Mouse (Mus musculus) c-Kit-positive CD71-positive TER-119-negative erythroid progenitor cells, embryonic 14.5 days (primary cell): ENCODE measurements around the gene Stambpl1.
"Not testable (repeated sequence)": the region's sequence is repeated elsewhere in the genome, so short reads cannot be mapped to it uniquely, and the experiment has no call there.

ENCODE experiments used
- DNase-seq: peaks from one replicate; pipeline ENCODE4 v3.0.0-alpha.2; 2013; ENCODE audit warnings: low read depth

The Stambpl1 gene

GRCm38 (mm10) chr19:34198901-34199300 lies 6.9 kb downstream of the Stambpl1 start:
- DNase-seq = no peak

- DNase-seq = no peak
These were observed 7.5 kb downstream of the Stambpl1 start for GRCm38 (mm10) chr19:34199488-34199887.

GRCm38 (mm10) chr19:34202668-34203067 lies 10.6 kb downstream of the Stambpl1 start:
- DNase-seq = no peak

GRCm38 (mm10) chr19:34206128-34206527 lies 14.1 kb downstream of the Stambpl1 start:
- DNase-seq = not testable (repeated sequence)

GRCm38 (mm10) chr19:34206760-34207440 lies 14.9 kb downstream of the Stambpl1 start:
- no peak for DNase-seq

GRCm38 (mm10) chr19:34209031-34209430 lies 17.0 kb downstream of the Stambpl1 start:
- DNase-seq = no peak

GRCm38 (mm10) chr19:34209930-34210581 lies 18.0 kb downstream of the Stambpl1 start:
- DNase-seq = no peak

GRCm38 (mm10) chr19:34210841-34211240 lies 18.8 kb downstream of the Stambpl1 start:
- DNase-seq = no peak

GRCm38 (mm10) chr19:34212489-34213250 lies 20.6 kb downstream of the Stambpl1 start:
- DNase-seq = no peak

GRCm38 (mm10) chr19:34213251-34213645 lies 21.2 kb downstream of the Stambpl1 start:
- no peak for DNase-seq

- no peak for DNase-seq
These were observed 22.1 kb downstream of the Stambpl1 start for GRCm38 (mm10) chr19:34214136-34214535.

GRCm38 (mm10) chr19:34216956-34217355 lies 24.9 kb downstream of the Stambpl1 start:
- DNase-seq = no peak

GRCm38 (mm10) chr19:34217761-34218160 lies 25.7 kb downstream of the Stambpl1 start:
- DNase-seq = no peak

GRCm38 (mm10) chr19:34219260-34219968 lies 27.4 kb downstream of the Stambpl1 start:
- no peak for DNase-seq

- DNase-seq = no peak
These were observed 28.8 kb downstream of the Stambpl1 start for GRCm38 (mm10) chr19:34220732-34221380.

GRCm38 (mm10) chr19:34222805-34223204 lies 30.8 kb downstream of the Stambpl1 start:
- no peak for DNase-seq

- DNase-seq = no peak
These were observed 39.6 kb downstream of the Stambpl1 start for GRCm38 (mm10) chr19:34231596-34231995.

- DNase-seq = no peak
These were observed 40.3 kb downstream of the Stambpl1 start for GRCm38 (mm10) chr19:34232326-34232725.

- DNase-seq = no peak
These were observed 41.9 kb downstream of the Stambpl1 start for GRCm38 (mm10) chr19:34233944-34234343.

GRCm38 (mm10) chr19:34236049-34236448 lies 44.0 kb downstream of the Stambpl1 start:
- no peak for DNase-seq

- DNase-seq = no peak
These were observed 45.7 kb downstream of the Stambpl1 start for GRCm38 (mm10) chr19:34237746-34238145.
